Mouse (Mus musculus) urinary bladder, adult 18-20 months (tissue): ENCODE results near the gene Rabl3.

Experiments
- DNase-seq, 2 experiments: peaks; one replicate each; pipeline ENCODE4 v3.0.0; 2022; ENCODE audit warnings: low spot score in 2 of 2, mixed read lengths in 2 of 2

Rabl3 gene

GRCm38 (mm10) chr16:37539611-37540580, at the start of gene Rabl3, which contains the start of gene Gtf2e1:
Gene Rabl3 (plus strand): TSS chr16:37539885.
Gene Gtf2e1 (minus strand): TSS chr16:37539789.
- DNase-seq, result peak; percentile 92 to 97

DNA sequence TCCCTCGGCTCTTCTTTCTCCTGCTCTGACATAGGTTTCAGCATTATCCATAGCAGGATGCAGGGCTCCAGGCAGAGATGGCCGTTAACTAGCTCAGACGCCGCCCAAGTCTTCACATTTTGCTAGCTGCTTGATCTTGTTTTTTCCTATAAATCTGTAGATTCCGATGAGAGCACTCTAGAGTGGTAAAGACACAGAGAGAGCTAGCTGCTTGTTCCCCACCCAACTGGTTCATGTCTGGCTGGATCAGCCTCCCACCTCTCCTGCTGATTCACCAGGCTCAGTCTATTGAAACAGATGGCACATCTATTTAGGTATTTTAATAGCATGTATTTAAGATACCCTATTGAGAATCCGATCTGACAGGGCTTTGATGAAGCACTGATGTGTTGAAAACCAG, 44.7 kb upstream of the Rabl3 start:
- DNase-seq, result no peak

DNA sequence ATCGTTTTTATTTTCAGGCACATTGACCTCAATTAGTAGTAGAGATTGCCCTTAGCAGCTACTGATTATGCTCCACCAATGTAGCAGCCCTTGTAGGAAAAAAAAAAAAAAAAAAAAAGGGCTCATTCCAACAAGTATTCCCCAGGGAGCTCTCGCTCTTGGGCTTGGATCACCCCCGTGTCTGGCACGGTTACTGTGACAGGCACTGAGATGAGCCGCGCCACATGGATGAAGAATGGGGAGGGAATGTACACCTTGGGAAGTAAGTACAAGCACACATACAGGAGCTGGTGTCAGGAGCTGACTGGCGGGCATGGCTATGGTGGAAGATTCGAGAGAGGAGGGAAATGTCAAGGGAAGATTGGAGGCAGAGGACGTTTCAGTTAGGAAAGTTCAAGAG, 41.1 kb upstream of the Rabl3 start:
- no peak for DNase-seq

DNA sequence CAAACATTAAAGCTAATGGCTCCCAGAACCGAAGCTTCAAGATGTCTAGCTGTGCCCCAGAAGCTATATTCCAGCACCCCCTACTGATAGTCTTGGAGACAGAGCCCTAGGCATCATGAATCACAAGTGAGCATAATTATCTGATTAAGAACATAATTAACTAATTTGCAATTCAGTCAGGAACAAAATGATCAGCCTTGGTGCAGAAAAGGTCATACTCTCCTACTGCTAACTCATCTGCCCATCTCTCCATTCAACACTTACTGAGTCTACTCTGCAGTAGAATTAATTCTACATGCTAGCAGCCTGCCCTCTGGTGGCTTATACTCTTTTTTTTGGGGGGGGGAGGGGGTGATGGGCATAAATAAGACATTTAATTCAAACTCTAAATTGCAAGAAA, 35.2 kb upstream of the Rabl3 start:
- DNase-seq, result no peak

- DNase-seq, result no peak
Observed at GRCm38 (mm10) chr16:37506751-37507150, 32.9 kb upstream of the Rabl3 start.

GRCm38 (mm10) chr16:37511489-37511888, 28.2 kb upstream of the Rabl3 start:
- no peak for DNase-seq

GRCm38 (mm10) chr16:37514644-37515043, 25.0 kb upstream of the Rabl3 start:
- DNase-seq, result no peak

DNA sequence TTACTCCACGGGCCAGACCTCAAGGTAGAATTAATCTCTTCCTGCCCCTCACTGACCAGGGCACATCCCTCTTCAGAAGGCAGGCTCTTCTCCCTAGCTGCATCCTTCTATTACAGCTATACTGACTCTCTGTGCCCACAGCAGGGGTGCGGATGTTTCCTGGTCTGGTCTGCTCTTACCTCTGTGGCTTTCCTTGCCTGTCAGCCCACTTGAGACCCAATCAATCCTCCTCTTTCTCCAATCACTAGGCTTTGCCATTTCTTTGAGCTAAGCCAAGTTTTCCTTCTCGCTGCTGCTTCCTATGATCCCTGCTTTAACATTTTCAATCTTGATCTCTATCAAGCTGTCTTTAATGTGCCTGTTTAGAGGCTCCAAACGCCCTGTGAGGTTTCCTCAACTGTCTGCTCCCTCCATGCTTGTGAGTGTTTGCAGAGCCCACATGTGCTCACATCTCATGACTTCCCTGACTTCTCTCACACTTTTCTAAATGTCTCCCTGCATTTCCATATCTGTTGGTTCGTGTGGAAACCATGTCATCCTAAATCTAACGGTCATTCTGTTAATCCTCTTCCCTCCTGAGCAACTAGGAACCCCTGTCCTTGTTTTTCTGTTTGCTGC, 23.2 kb upstream of the Rabl3 start:
- DNase-seq, result no peak

GRCm38 (mm10) chr16:37517596-37518211, 22.0 kb upstream of the Rabl3 start:
- no peak for DNase-seq

DNA sequence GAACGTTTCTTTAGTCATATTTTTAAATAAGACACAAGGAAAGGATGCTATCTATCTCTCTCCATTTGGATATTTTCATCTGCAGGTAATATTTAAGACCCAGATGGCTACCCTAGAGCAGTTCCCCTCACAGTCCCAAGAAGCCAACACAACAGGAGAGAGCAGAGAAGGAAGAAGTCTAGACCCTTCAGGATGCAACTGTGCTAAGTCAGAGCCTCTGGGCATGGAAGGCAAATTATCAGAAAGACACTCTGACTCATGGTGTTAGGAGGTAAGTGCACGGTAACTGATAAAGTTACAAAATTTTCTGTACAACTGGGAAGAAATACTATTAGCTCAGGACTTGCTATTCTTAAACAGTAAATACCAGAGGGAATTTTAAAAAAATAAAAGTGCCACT, 21.0 kb upstream of the Rabl3 start:
- no peak for DNase-seq

DNA sequence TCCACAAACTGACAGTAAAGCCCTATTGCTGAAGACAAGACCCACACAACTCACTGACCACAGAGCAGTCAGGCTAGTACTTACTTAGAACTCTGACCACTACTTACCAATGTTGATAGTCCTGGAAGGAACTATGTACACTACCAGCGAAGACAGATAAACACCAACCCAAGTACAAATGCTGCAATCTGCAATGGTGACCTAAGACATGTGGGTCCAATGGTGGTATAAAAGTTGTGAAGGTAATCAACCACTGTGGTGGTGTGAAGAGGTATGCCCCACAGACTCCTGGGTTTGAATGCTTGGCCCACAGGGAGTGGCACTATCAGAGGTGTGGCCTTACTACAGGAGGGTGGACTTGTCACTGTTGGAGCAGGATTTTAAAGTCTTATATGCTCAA, 20.0 kb upstream of the Rabl3 start:
- DNase-seq, result no peak

DNA sequence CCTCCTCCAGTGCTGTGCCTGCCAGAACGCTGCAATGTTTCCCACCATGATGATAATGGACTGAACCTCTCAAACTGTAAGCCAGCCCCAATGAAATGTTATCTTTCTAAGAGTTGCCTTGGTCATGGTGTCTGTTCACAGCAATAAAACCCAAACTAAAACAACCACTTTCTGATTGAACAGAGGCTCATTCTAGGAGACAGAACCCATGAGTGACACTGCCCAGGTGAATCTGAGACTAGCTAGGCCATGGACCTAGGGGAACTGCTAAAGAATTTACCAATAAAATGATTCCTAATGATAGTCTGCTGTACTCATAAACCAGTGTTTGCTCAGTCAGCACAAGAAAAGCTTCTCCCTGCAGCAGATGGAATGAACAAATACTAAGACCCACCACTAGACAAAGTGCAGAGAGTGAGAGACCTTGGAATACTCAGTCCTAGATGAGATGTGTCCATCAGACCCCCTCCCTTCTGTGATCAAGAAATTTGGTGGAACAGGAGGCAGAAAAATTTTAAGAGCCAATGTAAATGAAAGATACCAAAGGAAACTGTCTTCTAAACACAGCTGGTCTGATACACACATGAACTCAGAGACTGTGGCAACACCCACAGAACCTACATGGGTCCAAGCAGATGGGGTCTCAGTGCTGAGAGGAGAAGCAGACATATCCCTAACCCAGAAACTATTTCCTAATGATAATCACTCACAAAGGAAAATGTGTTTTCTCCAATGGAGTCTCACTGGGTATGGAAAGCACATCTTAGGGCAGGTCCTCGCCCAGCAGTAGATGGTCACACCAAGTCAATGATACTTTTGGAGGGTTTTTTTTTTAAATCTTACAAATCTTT, 19.3 kb upstream of the Rabl3 start:
- DNase-seq, result no peak

GRCm38 (mm10) chr16:37522100-37522697, 17.5 kb upstream of the Rabl3 start:
- DNase-seq, result no peak

DNA sequence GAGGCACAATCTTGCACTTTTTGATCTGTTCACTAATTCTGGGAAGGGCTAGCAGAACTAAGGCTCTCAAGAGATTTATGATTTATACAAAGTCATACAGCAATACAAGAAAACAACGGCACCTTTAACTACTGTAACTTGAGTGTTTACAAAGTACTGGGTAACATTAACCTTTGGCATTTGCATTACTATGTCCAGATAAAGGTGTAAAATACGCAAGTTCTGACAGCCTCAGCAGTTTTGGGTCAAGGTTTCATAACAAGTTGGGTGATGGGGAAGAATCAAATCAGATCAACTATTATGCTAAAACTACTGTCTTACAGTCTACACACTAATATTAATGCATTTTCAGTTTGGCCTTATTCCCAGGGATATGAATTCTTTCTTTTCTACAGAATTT, 14.6 kb upstream of the Rabl3 start:
- DNase-seq, result no peak

DNA sequence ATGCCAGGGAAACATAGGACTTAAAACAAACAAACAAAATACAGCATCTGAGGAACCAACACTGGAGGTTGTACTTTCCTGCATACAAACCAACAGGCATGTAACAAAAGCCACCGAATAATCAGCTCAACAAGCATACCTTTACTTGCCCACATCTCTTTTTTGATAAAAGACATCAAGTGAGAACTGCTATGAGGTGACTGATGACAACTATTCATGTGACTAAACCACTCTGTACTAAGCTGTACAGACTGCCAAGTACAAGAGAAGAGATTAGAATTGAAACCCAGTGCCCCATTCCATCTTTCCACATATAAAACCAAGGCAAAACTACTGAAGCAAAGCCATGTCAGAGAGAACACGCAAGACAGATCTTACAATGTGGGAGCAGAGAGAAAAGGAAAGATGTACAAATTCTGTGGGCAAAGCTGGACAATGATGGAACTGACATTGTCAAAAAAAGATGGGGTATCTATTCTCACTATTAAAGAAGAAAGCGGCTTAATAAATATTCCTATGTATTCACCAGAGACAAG, 12.9 kb upstream of the Rabl3 start:
- no peak for DNase-seq

DNA sequence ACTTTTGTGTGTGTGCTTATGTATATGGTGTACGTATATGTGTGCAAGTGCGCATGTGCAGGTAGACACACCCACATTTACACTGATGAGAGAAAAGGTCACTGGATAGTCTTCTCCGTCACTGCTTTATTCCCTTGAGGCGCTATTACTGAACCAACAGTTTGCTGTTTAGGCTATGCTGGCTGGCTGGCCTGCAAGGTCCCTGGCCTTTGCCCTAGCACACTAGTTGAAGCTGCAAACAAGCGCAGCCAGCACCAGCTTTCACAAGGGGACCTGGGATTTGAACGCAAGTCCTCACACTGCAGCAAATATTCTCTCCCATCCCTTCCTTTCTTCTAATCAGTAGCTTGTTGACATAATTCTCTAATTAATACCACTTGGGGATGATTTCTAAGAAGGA, 9.5 kb upstream of the Rabl3 start:
- no peak for DNase-seq

- DNase-seq, result no peak
Observed at GRCm38 (mm10) chr16:37532046-37532445, 7.6 kb upstream of the Rabl3 start.

- DNase-seq, result no peak
Observed at GRCm38 (mm10) chr16:37533369-37534068, 6.2 kb upstream of the Rabl3 start.

GRCm38 (mm10) chr16:37539240-37539610, 460 bp upstream of the Rabl3 start:
- DNase-seq, result no peak

DNA sequence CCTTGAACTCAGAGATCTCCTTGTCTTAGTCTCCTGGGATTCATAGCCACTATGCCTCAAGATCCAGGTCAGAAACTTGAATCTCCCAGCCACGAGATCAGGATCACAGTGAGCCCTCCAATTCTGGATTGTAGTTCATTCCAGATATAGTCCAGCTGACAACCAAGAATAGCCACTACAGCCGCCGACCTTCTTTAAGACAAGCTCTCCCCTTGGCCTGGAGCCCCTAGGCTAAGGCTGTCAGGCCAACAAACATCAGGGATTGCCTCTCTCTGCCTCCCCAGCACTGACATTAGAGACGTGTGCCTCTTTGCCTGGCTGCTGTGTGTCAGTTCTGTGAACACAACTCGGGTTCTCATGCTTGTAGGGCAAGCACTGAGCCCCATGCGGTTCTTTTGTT, 1.1 kb downstream of the Rabl3 start:
- no peak for DNase-seq
